Mouse (Mus musculus) fat pad, adult 2 months (tissue): Measurements from ENCODE around the gene Acbd4.

ENCODE experiments used
- DNase-seq: peaks from one replicate; pipeline ENCODE4 v3.0.0-alpha.2; 2011; ENCODE audit warnings: low read depth, low spot score; ENCODE audit errors: extremely low read depth

The Acbd4 gene

DNA sequence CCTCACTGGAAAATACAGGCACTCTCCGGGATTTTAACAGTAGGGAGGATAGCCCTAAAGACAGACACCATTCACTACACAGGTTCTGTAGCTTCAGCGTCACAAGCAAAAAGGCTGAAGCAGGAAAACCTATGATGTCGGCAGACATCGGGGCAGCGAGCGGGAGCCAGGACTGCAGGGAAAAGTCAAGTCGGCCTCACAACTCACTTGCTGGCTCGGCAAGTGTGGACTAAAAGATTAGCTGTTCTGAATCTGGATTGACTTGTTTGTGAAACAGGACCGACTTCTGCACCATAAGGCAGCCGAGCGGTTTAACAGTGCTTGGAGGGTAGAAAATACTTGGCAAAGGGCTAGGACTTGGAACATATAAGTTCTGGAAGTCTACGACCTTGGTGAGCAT is 11.5 kb downstream of the Acbd4 start:
- DNase-seq = peak; percentile 81

DNA sequence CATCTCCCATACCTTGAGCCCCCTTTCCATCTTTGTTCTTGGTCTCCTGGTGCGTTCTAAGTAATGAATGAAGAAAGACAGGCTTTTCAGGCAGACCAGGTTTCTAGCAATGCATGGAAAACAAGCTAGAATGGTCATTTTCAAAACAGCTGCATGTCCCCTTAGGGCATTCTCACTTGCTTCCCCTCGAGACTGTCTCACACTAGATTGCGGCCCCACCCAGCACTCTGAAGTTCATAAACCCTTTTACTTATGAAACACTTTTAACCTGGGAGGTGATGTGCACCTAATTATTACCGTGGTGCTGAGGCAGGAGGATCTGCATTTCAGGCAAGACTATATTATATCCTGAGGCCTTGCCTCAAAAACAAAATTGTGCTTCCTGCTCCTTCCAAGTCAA is 12.3 kb downstream of the Acbd4 start:
- no peak for DNase-seq

GRCm38 (mm10) chr11:103114270-103114943 is 12.9 kb downstream of the Acbd4 start:
- no peak for DNase-seq

GRCm38 (mm10) chr11:103115163-103116007 is 13.9 kb downstream of the Acbd4 start:
- no peak for DNase-seq

- DNase-seq = peak; percentile 97
Measured at GRCm38 (mm10) chr11:103116008-103116818, 14.7 kb downstream of the Acbd4 start, which contains the start of gene Hexim1. Gene Hexim1, plus strand, starts transcription at chr11:103116231.

- DNase-seq = no peak
Measured at GRCm38 (mm10) chr11:103116959-103117590, 15.6 kb downstream of the Acbd4 start.

GRCm38 (mm10) chr11:103117591-103118009 is 16.1 kb downstream of the Acbd4 start:
- DNase-seq = no peak

DNA sequence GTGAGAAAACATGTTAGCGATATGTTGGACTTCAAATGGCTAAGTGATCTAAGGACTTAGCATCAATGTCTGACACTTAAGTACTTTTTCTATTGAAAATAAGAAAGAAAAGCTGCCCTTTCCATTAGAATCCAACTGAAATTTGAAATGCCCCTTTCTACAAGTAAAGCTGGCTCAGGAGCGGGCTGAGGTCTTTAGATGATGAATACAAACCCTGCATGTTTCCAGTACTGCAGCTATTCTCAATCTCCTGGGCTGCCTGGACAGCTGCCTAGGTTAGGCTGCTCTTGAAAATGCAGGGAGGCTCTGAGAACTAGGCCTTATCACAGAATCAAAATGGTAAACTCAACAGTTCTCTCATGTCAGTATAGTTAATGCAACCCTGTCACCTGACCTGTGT is 17.4 kb downstream of the Acbd4 start:
- DNase-seq = no peak

GRCm38 (mm10) chr11:103119609-103120008 is 18.1 kb downstream of the Acbd4 start:
- DNase-seq = no peak

- DNase-seq = no peak
Measured at GRCm38 (mm10) chr11:103120315-103120714, 18.8 kb downstream of the Acbd4 start.

- DNase-seq = no peak
Measured at GRCm38 (mm10) chr11:103131701-103132575, 30.5 kb downstream of the Acbd4 start, which contains the start of gene Hexim2. Gene Hexim2, plus strand, starts transcription at chr11:103132429.

DNA sequence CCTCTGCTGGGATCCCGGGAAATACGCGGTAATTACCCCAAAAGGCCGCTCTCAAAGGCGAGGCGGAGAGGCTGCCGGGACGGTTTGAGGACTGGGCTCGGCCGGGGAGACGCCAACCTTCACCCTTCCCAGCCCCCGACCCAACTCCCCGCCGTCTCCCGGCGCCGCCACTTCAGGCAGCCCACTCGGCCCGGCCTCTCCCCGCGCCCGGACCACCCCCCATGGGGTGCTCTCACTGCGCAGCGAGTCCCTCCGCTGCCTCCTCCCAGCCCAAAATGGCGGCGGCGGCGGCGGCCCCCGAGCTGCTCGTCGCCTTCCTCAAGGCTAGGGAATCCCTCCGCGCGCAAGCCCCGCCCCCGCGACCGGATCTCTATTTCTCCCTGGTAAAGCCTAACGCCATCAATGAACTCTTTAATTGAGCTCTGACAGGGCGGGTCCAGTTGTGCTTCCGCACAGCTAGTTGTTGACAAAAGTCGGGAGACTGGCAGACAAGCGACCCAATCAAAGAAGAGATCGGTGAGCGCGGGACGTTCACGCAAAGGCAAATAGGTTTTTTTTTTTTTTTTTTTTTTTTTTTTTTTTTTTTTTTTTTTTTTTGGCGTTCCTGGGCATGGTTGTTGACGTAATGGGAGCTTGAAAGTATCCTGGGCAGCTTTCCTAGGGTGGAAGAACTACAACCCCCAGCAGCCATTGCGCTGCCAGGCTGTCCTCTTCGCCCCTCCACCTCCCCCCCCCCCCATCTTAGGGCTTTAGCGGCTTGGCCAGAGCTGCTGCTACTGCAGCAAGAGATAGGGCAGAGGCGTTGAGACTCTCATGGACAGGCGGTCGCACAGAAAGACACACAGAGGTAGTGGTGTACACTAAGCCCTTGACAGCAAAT is 31.3 kb downstream of the Acbd4 start:
- peak; percentile 99 for DNase-seq

- DNase-seq = no peak
Measured at GRCm38 (mm10) chr11:103133456-103134185, 32.1 kb downstream of the Acbd4 start.

DNA sequence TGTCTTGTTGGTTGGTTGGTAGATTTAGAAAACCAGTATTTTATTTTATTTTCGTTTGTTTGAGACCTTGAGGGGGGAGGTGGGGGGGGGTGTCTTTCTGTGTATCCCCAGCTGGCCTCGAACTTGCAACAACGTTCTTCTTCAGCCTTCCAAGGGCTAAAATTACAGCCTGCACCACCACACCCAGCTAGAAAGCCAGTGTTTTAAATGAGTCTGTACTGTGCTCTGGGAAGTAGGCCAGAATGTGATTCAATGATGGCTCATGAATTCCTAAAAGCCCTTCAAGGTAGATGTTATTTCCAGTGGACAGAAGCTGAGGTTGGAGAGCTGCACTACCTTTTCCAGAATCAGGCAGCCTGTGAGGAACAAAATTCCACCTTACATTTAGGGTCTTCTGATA is 32.7 kb downstream of the Acbd4 start:
- DNase-seq = no peak

GRCm38 (mm10) chr11:103136039-103136577 is 34.6 kb downstream of the Acbd4 start:
- no peak for DNase-seq

- no peak for DNase-seq
Measured at GRCm38 (mm10) chr11:103139951-103140762, 38.7 kb downstream of the Acbd4 start.

- DNase-seq = no peak
Measured at GRCm38 (mm10) chr11:103140763-103141100, 39.2 kb downstream of the Acbd4 start.
